Mouse (Mus musculus): ENCODE measurements at regions not wholly inside any gene's neighbourhood (a gene's known extent, or its start where the extent isn't known, plus 50 kb on each side); places are given as distances from the start of the nearest gene placed in this dataset.

GRCm38 (mm10) chr12:5442679-5443078, 67.2 kb upstream of the Klhl29 start:
- Histone ChIP-seq H3K4me1 (replicated peaks; ENCODE audit: control insufficient read depth, insufficient read depth, low read length) (no peaks in the 10 kb centered on the region), H3K27me3 (replicated peaks; ENCODE audit: control insufficient read depth, insufficient read depth, low read length) (no peaks in the 10 kb centered on the region), H3K9ac (ENCODE audit: low read depth, low read length) (no peak overlapping the region), H3K9me3 (ENCODE audit: control insufficient read depth) (no peaks in the 10 kb centered on the region), H3K36me3 (ENCODE audit: control insufficient read depth, insufficient read depth) (no peaks in the 10 kb centered on the region), H3K4me3 (ENCODE audit: low read depth, low read length) (no peak overlapping the region), H3K4me2 (replicated peaks; ENCODE audit: low read depth) (no peak overlapping the region), H3K27ac (ENCODE audit: low read depth, low read length) (no peak overlapping the region)
- WGBS: 88% methylated on average over 5 of the region's 5 CpGs
- ATAC-seq: no peak
- no peak for TF ChIP-seq CTCF (IDR thresholded peaks at IDR 0.05; ENCODE audit: low read depth)

DNA sequence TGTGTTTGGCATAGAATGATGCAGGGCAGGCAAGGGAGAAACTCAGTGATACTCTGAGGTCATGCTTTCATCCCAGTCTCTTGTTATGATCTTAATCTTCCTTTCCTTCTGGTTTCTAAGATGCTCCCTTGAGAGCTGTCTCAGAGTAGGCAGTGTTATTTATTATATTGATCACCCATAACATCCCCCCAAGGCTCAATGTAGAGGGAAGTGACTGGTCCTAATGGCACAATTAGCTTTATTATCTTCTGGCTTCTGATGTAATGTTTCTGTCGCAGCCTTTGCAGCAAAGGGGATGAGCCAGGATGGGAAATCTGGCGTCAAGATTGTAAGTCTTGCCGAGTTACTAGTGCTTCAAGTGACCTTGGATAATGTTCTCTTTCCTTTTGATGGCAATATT, 65.0 kb upstream of the Klhl29 start:
- Histone ChIP-seq H3K9me3 (ENCODE audit: control insufficient read depth) (no peaks in the 10 kb centered on the region), H3K27ac (ENCODE audit: low read depth, low read length) (no peak overlapping the region), H3K9ac (ENCODE audit: low read depth, low read length) (no peak overlapping the region), H3K27me3 (replicated peaks; ENCODE audit: control insufficient read depth, insufficient read depth, low read length) (no peaks in the 10 kb centered on the region), H3K4me1 (replicated peaks; ENCODE audit: control insufficient read depth, insufficient read depth, low read length) (no peaks in the 10 kb centered on the region), H3K4me2 (replicated peaks; ENCODE audit: low read depth) (no peak overlapping the region), H3K4me3 (ENCODE audit: low read depth, low read length) (no peak overlapping the region), H3K36me3 (ENCODE audit: control insufficient read depth, insufficient read depth) (no peaks in the 10 kb centered on the region)
- WGBS: 77% methylated on average over 3 of the region's 3 CpGs
- ATAC-seq: no peak
- TF ChIP-seq CTCF (IDR thresholded peaks at IDR 0.05; ENCODE audit: low read depth): no peak

DNA sequence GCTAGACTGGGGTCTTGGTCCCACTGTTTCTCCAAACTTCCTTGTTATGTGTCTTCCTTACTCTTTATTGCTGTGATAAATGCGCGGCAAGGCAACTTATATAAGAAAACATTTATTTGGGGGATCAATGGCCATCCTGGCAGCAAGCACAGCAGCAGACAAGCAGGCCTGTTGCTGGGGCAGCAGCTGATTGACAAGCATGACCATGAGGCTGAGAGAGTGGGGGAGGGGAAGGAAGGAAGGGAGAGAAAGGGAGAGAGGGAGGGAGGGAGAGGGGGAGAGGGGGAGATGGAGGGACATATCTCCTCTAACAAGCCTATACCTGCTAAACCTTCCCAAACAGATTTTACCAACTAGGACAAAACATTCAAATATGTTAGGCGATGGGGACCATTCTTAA, 60.4 kb upstream of the Klhl29 start:
- WGBS: 82% methylated on average over 3 of the region's 3 CpGs
- TF ChIP-seq CTCF (IDR thresholded peaks at IDR 0.05; ENCODE audit: low read depth): no peak
- no peaks in the 10 kb centered on the region for H3K27me3 ChIP-seq (replicated peaks; ENCODE audit: control insufficient read depth, insufficient read depth, low read length)
- H3K9ac ChIP-seq (ENCODE audit: low read depth, low read length): no peak overlapping the region
- H3K4me2 ChIP-seq (replicated peaks; ENCODE audit: low read depth): no peak overlapping the region
- no peak overlapping the region for H3K27ac ChIP-seq (ENCODE audit: low read depth, low read length)
- no peaks in the 10 kb centered on the region for H3K36me3 ChIP-seq (ENCODE audit: control insufficient read depth, insufficient read depth)
- no peak for ATAC-seq
- H3K9me3 ChIP-seq (ENCODE audit: control insufficient read depth): no peaks in the 10 kb centered on the region
- no peaks in the 10 kb centered on the region for H3K4me1 ChIP-seq (replicated peaks; ENCODE audit: control insufficient read depth, insufficient read depth, low read length)
- H3K4me3 ChIP-seq (ENCODE audit: low read depth, low read length): no peak overlapping the region

DNA sequence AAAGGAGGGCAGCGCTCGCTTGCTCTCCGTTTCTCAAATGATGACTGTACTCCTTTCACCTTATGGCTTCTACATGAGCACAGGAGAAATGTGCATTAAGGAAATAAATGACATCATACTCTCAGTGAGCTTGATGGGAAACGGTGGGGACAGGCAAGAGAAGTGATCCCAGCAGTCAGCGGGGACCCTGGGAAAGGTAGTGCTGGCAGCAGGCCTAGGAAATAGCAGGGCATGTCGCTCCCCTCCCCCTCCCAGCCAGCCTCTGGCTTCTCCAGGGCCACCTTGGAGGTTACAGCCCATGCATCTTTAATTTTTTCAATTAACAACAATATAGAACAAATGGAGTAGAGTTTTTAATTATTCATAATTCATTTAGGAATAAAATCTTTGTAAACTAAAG, 58.6 kb upstream of the Klhl29 start:
- WGBS: 71% methylated on average over 6 of the region's 6 CpGs
- ATAC-seq: no peak
- no peak for TF ChIP-seq CTCF (IDR thresholded peaks at IDR 0.05; ENCODE audit: low read depth)

GRCm38 (mm10) chr12:5432688-5433087, 57.2 kb upstream of the Klhl29 start:
- Histone ChIP-seq H3K4me2 (replicated peaks; ENCODE audit: low read depth) (no peak overlapping the region), H3K4me1 (replicated peaks; ENCODE audit: control insufficient read depth, insufficient read depth, low read length) (no peaks in the 10 kb centered on the region), H3K36me3 (ENCODE audit: control insufficient read depth, insufficient read depth) (no peaks in the 10 kb centered on the region), H3K27ac (ENCODE audit: low read depth, low read length) (no peak overlapping the region), H3K9ac (ENCODE audit: low read depth, low read length) (no peak overlapping the region), H3K27me3 (replicated peaks; ENCODE audit: control insufficient read depth, insufficient read depth, low read length) (no peaks in the 10 kb centered on the region), H3K4me3 (ENCODE audit: low read depth, low read length) (no peak overlapping the region), H3K9me3 (ENCODE audit: control insufficient read depth) (no peaks in the 10 kb centered on the region)
- 80% methylated on average over 3 of the region's 3 CpGs for WGBS
- ATAC-seq: no peak
- no peak for TF ChIP-seq CTCF (IDR thresholded peaks at IDR 0.05; ENCODE audit: low read depth)

More for the DNA sequence above, 58.6 kb upstream of the Klhl29 start:
- Histone ChIP-seq H3K4me3 (ENCODE audit: low read depth, low read length) (no peak overlapping the region), H3K4me1 (replicated peaks; ENCODE audit: control insufficient read depth, insufficient read depth, low read length) (no peaks in the 10 kb centered on the region), H3K4me2 (replicated peaks; ENCODE audit: low read depth) (no peak overlapping the region), H3K9me3 (ENCODE audit: control insufficient read depth) (no peaks in the 10 kb centered on the region), H3K27ac (ENCODE audit: low read depth, low read length) (no peak overlapping the region), H3K9ac (ENCODE audit: low read depth, low read length) (no peak overlapping the region), H3K27me3 (replicated peaks; ENCODE audit: control insufficient read depth, insufficient read depth, low read length) (no peaks in the 10 kb centered on the region), H3K36me3 (ENCODE audit: control insufficient read depth, insufficient read depth) (no peaks in the 10 kb centered on the region)

GRCm38 (mm10) chr12:5428733-5429132, 53.3 kb upstream of the Klhl29 start:
- H3K27ac ChIP-seq (ENCODE audit: low read depth, low read length): no peak overlapping the region
- no peaks in the 10 kb centered on the region for H3K9me3 ChIP-seq (ENCODE audit: control insufficient read depth)
- H3K4me2 ChIP-seq (replicated peaks; ENCODE audit: low read depth): no peak overlapping the region
- no peaks in the 10 kb centered on the region for H3K27me3 ChIP-seq (replicated peaks; ENCODE audit: control insufficient read depth, insufficient read depth, low read length)
- no peak for TF ChIP-seq CTCF (IDR thresholded peaks at IDR 0.05; ENCODE audit: low read depth)
- no peaks in the 10 kb centered on the region for H3K36me3 ChIP-seq (ENCODE audit: control insufficient read depth, insufficient read depth)
- no peak overlapping the region for H3K9ac ChIP-seq (ENCODE audit: low read depth, low read length)
- H3K4me3 ChIP-seq (ENCODE audit: low read depth, low read length): no peak overlapping the region
- no peak for ATAC-seq
- H3K4me1 ChIP-seq (replicated peaks; ENCODE audit: control insufficient read depth, insufficient read depth, low read length): no peaks in the 10 kb centered on the region
- 66% methylated on average over 3 of the region's 3 CpGs for WGBS

All from intestine, postnatal 0 days (tissue).